In the genomic region with DNA sequence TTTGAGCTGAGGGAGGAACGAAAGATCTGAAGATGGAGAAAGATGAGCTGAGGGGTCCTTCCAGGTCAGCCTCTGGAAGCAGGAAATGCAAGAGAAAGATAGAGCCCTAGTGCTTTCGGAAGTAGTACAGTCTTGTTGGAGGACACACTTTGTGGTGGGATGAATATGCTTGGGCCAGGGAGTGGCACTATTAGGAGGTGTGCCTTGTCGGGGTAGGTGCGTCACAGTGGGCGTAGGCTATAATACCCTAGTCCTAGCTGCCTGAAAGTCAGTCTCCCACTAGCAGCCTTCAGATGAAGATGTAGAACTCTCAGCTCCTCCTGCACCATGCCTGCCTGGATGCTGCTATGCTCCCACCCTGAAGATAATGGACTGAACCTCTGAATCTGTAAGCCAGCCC, we compare ENCODE assay signal across 23 mouse cellular contexts. TPM values are rescaled to one million over a fixed set of nuclear protein-coding genes. Genes with fewer than 3 reads are reported as not detected.
DNase-seq lines count a peak whose midpoint lies in the region; ATAC-seq and TF ChIP-seq lines count a peak whose summit lies in the region.
"Had no signal": no experiment of that assay in that cellular context is flagged by ENCODE, and none has a peak within 500 bp of the region (broad histone marks: within the 10 kb centered on the region; RNA-seq: fewer than 3 reads in every experiment).

No protein-coding gene starts in this region.

- H3K4me1 ChIP-seq in heart, embryonic 10.5 days, result peaks cover 61% of the 10 kb centered on the region
- peaks cover 54% of the 10 kb centered on the region for H3K4me1 ChIP-seq in heart, embryonic 15.5 days (replicated peaks)
- H3K4me1 ChIP-seq in heart, adult 2 months (ENCODE audit: control insufficient read depth, insufficient read depth, low read length), result peaks cover 16% of the 10 kb centered on the region
- H3K4me1 ChIP-seq: forebrain, embryonic 13.5 days; forebrain, embryonic 15.5 days had no signal

- intact Hi-C loops in heart, postnatal 10 days (cut with DNase I), result no loop called here
- intact Hi-C loops in heart, adult 2 months (cut with DNase I), result no loop called here

- no peak for TF ChIP-seq POLR2A in heart, adult 2 months (IDR thresholded peaks at IDR 0.05; ENCODE audit: insufficient read depth, low read depth, low read length)

- H3K27me3 ChIP-seq in heart, embryonic 10.5 days (ENCODE audit: insufficient read depth, poor library complexity, severe bottlenecking), result no peaks in the 10 kb centered on the region
- H3K27me3 ChIP-seq in heart, embryonic 15.5 days, result no peaks in the 10 kb centered on the region
- no peaks in the 10 kb centered on the region for H3K27me3 ChIP-seq in heart, adult 2 months (ENCODE audit: control insufficient read depth, insufficient read depth, low read length)
- H3K27me3 ChIP-seq: embryonic facial prominence, embryonic 12.5 days; forebrain, embryonic 13.5 days; forebrain, embryonic 15.5 days; Patski had no signal

- no peak overlapping the region for H3K4me3 ChIP-seq in heart, embryonic 10.5 days
- H3K4me3 ChIP-seq in heart, embryonic 15.5 days, result no peak overlapping the region
- no peak overlapping the region for H3K4me3 ChIP-seq in heart, adult 2 months
- H3K4me3 ChIP-seq: embryonic facial prominence, embryonic 10.5 days; embryonic facial prominence, embryonic 12.5 days; forebrain, embryonic 13.5 days; forebrain, embryonic 15.5 days had no signal

- no peaks in the 10 kb centered on the region for H3K36me3 ChIP-seq in heart, embryonic 10.5 days
- H3K36me3 ChIP-seq in heart, embryonic 15.5 days, result no peaks in the 10 kb centered on the region
- no peaks in the 10 kb centered on the region for H3K36me3 ChIP-seq in heart, adult 2 months (ENCODE audit: control insufficient read depth, insufficient read depth, low read length)
- H3K36me3 ChIP-seq: embryonic facial prominence, embryonic 10.5 days; embryonic facial prominence, embryonic 12.5 days; forebrain, embryonic 15.5 days; G1E had no signal

- no peak for TF ChIP-seq CTCF in heart, adult 2 months (IDR thresholded peaks at IDR 0.05)

- no peak for TF ChIP-seq EP300 in heart, adult 2 months (IDR thresholded peaks at IDR 0.05; ENCODE audit: insufficient read depth, low read depth, low read length)

- DNase-seq in heart, embryonic 10.5 days (ENCODE audit: low spot score), result no peak
- DNase-seq in heart, postnatal 10 days, result no peak
- no peak for DNase-seq in heart, adult 2 months
- peak; percentile 65 for DNase-seq in R1 (ENCODE audit: low read depth, low spot score)
- no peak for DNase-seq in kidney, postnatal 4 days
- DNase-seq: adrenal gland, adult 8-10 months; adrenal gland, postnatal 14 days; adrenal gland, postnatal 36 days; cerebellum, adult 11-12 months; cerebellum, adult 2 months; cerebellum, adult 9-10 months; cerebellum, postnatal 10 days; cerebellum, postnatal 25 days; forebrain, postnatal 0 days had no signal

- no peak overlapping the region for H3K9ac ChIP-seq in heart, embryonic 15.5 days
- H3K9ac ChIP-seq in heart, adult 2 months (ENCODE audit: low read depth, low read length), result no peak overlapping the region
- H3K9ac ChIP-seq: embryonic facial prominence, embryonic 12.5 days; forebrain, embryonic 13.5 days; forebrain, embryonic 15.5 days; forebrain, postnatal 0 days had no signal

- ATAC-seq in heart, embryonic 15.5 days (replicated peaks; ENCODE audit: insufficient number of reproducible peaks, insufficient read depth, low FRiP score, low read depth), result no peak
- ATAC-seq in inflammation-experienced regulatory T-cells, adult 6 months, result no peak
- ATAC-seq: activated CD4-positive, CD25-positive, alpha-beta regulatory T cell, adult 4 months; forebrain, embryonic 13.5 days; forebrain, embryonic 15.5 days; forebrain, postnatal 0 days; Patski had no signal

- no peaks in the 10 kb centered on the region for H3K79me2 ChIP-seq in heart, adult 2 months (replicated peaks; ENCODE audit: control insufficient read depth, insufficient read depth, low read length)

- H3K27ac ChIP-seq in heart, embryonic 10.5 days, result 0 out of 2 replicates have a peak overlapping the region, but pooled peaks have one; percentile 77
- H3K27ac ChIP-seq in heart, embryonic 15.5 days, result peak overlapping the region; percentile 43
- H3K27ac ChIP-seq in heart, adult 2 months, result no peak overlapping the region
- H3K27ac ChIP-seq: embryonic facial prominence, embryonic 10.5 days; embryonic facial prominence, embryonic 12.5 days; forebrain, embryonic 13.5 days; forebrain, embryonic 15.5 days had no signal

- no peak overlapping the region for H3K4me2 ChIP-seq in heart, embryonic 15.5 days
- H3K4me2 ChIP-seq: embryonic facial prominence, embryonic 12.5 days; forebrain, embryonic 13.5 days; forebrain, embryonic 15.5 days had no signal

- no peaks in the 10 kb centered on the region for H3K9me3 ChIP-seq in heart, embryonic 10.5 days
- no peaks in the 10 kb centered on the region for H3K9me3 ChIP-seq in heart, embryonic 15.5 days (replicated peaks)
- H3K9me3 ChIP-seq: embryonic facial prominence, embryonic 10.5 days; embryonic facial prominence, embryonic 12.5 days; forebrain, embryonic 13.5 days; forebrain, embryonic 15.5 days; G1E had no signal

- 86% methylated on average over 5 of the region's 5 CpGs for WGBS in heart, embryonic 10.5 days
- 90% methylated on average over 5 of the region's 5 CpGs for WGBS in heart, embryonic 15.5 days
- WGBS in heart, adult 2 months, result 80% methylated on average over 5 of the region's 5 CpGs

RNA-seq across cellular contexts. Expression of gene Arhgef3, which starts 34.7 kb away (rescaled TPM):
- 8.6 and 13.0 TPM in 2 replicates for polyA plus RNA-seq in heart, embryonic 10.5 days (2016; fragmentation: Nextera tagmentation; extraction: Ambion mirVana)
- 10 to 100 TPM; 32.4 to 33.5 TPM for total RNA-seq in heart, postnatal 10 days (2021)
- 14.7 and 15.4 TPM in 2 replicates for polyA plus RNA-seq in heart, embryonic 15.5 days (2015; fragmentation: Nextera tagmentation; extraction: Ambion mirVana)
- total RNA-seq in heart, adult 2 months (2021), result 10 to 100 TPM; 23.0 to 27.8 TPM
- polyA plus RNA-seq in heart, adult 2 months (2012; rRNA removed), result 11.1 and 21.3 TPM in 2 replicates
- polyA plus RNA-seq in inflammation-experienced regulatory T-cells, adult 6 months (2017; shearing (Covaris generic)), result 100 to 1,000 TPM in 2 of 3 experiments, 10 to 100 TPM in 1; 90.3 to 168 (median 160) TPM
